Mouse (Mus musculus) limb, embryonic 14.5 days (tissue): ENCODE results near the gene Blzf1. TPM values are rescaled to one million over a fixed set of nuclear protein-coding genes. Genes with fewer than 3 reads are reported as not detected.

Experiments used
- ATAC-seq: fragments of 200-750 bp; cut with Nextera tagmentation; 2 replicates; pipeline ENCODE4 v1.8.0; 2017; ENCODE audit warnings: low read depth, moderate number of reproducible peaks, moderate TSS enrichment; ENCODE audit not compliant: low FRiP score
- DNase-seq: peaks from one replicate; pipeline ENCODE4 v3.0.0-alpha.2; 2015; ENCODE audit warnings: low spot score
- H3K27ac ChIP-seq: fragments of 300-500 bp; sonication (generic); replicated peaks from 2 replicates; pipeline ENCODE4 v1.5.1; 2014; ENCODE audit warnings: low read depth, mild to moderate bottlenecking, low read length, moderate library complexity, mixed read lengths
- H3K27me3 ChIP-seq: fragments of 300-500 bp; sonication (generic); 2 replicates; pipeline ENCODE4 v1.6.1; 2014; ENCODE audit warnings: low read length, mixed read lengths; ENCODE audit not compliant: control insufficient read depth, insufficient read depth
- H3K36me3 ChIP-seq: fragments of 300-500 bp; sonication (generic); 2 replicates; pipeline ENCODE4 v1.6.1; 2014; ENCODE audit warnings: mild to moderate bottlenecking, low read length, moderate library complexity, mixed read lengths; ENCODE audit not compliant: control insufficient read depth, insufficient read depth
- H3K4me1 ChIP-seq: fragments of 300-500 bp; sonication (generic); 2 replicates; pipeline ENCODE4 v1.6.1; 2014; ENCODE audit warnings: antibody characterized with exemption, low read length, mixed read lengths; ENCODE audit not compliant: control insufficient read depth, insufficient read depth
- H3K4me2 ChIP-seq: fragments of 300-500 bp; sonication (generic); replicated peaks from 2 replicates; pipeline ENCODE4 v1.6.1; 2014; ENCODE audit warnings: low read depth, mild to moderate bottlenecking, low read length, moderate library complexity; ENCODE audit not compliant: severe bottlenecking
- H3K4me3 ChIP-seq: fragments of 300-500 bp; sonication (generic); replicated peaks from 2 replicates; pipeline ENCODE4 v1.5.1; 2014; ENCODE audit warnings: low read length
- H3K9ac ChIP-seq: fragments of 300-500 bp; sonication (generic); 2 replicates; pipeline ENCODE4 v1.6.1; 2014; ENCODE audit warnings: mild to moderate bottlenecking, low read depth, low read length, moderate library complexity; ENCODE audit not compliant: severe bottlenecking
- H3K9me3 ChIP-seq: fragments of 300-500 bp; sonication (generic); 2 replicates; pipeline ENCODE4 v1.6.1; 2016; ENCODE audit warnings: low read length; ENCODE audit not compliant: control insufficient read depth
- POLR2A ChIP-seq: fragments of 200-500 bp; IDR thresholded peaks from 2 replicates; pipeline ENCODE4 v1.8.0; 2012; ENCODE audit warnings: inconsistent platforms, mild to moderate bottlenecking, moderate library complexity, borderline replicate concordance; ENCODE audit not compliant: insufficient read depth, insufficient read length; ENCODE audit errors: extremely low read depth
- WGBS: fragments of 180-500 bp; shearing (Covaris S2); extraction: QIAGEN DNeasy Blood & Tissue Kit; methylation state at CpG from one replicate; pipeline ENCODE4 v1.1.7; 2014; 5-methylcytosine and 5-hydroxymethylcytosine counted together
- polyA plus RNA-seq, 2 experiments: library from polyadenylated mRNA; depleted of rRNA in 1 of 2; stranded (reverse) in 1 of 2; unstranded in 1 of 2; fragments of >200 nt; fragmentation: Nextera tagmentation in 1 of 2; extraction: Ambion mirVana in 1 of 2; gene quantifications; 2 replicates each; pipeline versions ENCODE4 v1.2.1 to v1.2.3; 2012 to 2014

Blzf1 gene
- polyA plus RNA-seq, 2 experiments = 18.1 to 30.0 TPM

DNA sequence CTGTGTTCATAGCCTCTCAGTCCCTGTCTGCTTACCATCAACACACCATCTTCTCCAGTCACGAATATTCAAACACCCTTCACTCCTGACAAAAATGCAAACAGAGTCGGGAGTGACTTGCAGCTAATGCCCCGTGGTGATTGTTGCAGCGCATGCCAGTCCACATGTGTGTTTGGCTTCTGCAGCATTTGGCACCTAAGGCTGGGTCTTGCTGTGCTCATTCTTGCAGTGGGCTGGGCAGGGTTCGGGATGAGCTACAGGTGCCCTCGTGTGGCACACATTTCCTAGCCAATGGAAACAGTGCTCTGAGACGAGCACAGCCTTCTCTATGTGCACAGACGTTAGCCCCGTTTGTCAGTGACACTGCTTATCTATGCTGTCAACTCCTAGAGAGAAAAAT is 10.0 kb upstream of the Blzf1 start:
- no peaks in the 10 kb centered on the region for H3K27me3 ChIP-seq
- TF ChIP-seq POLR2A = no peak
- DNase-seq (no peak), ATAC-seq (no peak)
- H3K36me3 ChIP-seq = peaks cover 10% of the 10 kb centered on the region
- H3K4me1 ChIP-seq = 0 out of 2 replicates have a peak, but pooled peaks cover 2% of the 10 kb centered on the region
- H3K27ac ChIP-seq = no peak overlapping the region
- H3K4me2 ChIP-seq = no peak overlapping the region
- no peak overlapping the region for H3K9ac ChIP-seq
- H3K9me3 ChIP-seq = no peaks in the 10 kb centered on the region
- WGBS = 80% methylated on average over 9 of the region's 9 CpGs
- H3K4me3 ChIP-seq = no peak overlapping the region

DNA sequence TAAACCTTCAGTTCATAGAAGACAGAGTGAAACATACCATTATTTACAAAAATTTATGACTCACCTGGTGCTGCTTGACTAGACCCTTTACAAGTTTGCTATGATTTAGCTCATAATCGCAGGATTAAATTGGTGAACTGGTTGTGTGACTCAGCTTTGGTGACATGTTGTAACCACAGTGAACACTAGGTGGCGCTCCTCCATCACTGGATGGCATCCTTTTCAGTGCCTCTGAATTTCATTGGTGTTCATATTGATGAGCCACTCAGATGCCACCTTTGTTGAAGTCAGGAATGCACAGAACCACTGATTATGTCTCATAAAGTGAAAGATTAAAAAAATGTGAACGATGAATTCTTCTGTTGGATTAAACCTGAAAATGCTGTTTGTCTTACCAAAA is 9.4 kb upstream of the Blzf1 start:
- H3K9me3 ChIP-seq = no peaks in the 10 kb centered on the region
- no peak overlapping the region for H3K4me2 ChIP-seq
- H3K9ac ChIP-seq = no peak overlapping the region
- no peak for TF ChIP-seq POLR2A
- H3K27me3 ChIP-seq = no peaks in the 10 kb centered on the region
- 26% methylated on average over 3 of the region's 3 CpGs for WGBS
- DNase-seq (peak; percentile 66), ATAC-seq (no peak)
- peaks cover 10% of the 10 kb centered on the region for H3K36me3 ChIP-seq
- no peak overlapping the region for H3K27ac ChIP-seq
- 0 out of 2 replicates have a peak, but pooled peaks cover 2% of the 10 kb centered on the region for H3K4me1 ChIP-seq
- no peak overlapping the region for H3K4me3 ChIP-seq

DNA sequence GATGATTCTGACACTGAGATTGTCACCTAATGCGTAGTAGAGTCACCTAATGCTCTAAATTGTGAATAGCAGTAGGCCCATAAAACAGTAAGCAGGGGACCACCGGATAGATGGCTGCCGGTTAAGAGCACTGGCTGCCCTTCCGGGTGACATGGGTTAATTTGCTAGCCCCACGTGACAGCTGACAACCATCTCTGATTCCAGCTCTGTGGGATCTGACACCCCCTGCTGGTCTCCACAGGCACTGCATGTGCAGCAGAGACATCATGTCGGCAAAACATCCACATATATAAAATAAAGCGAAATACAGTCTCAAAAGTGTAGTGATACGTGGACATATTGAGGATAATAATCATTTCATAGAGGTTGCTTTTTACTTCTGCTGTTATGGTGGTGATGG is 8.0 kb upstream of the Blzf1 start:
- 68% methylated on average over 8 of the region's 8 CpGs for WGBS
- H3K4me2 ChIP-seq = no peak overlapping the region

DNA sequence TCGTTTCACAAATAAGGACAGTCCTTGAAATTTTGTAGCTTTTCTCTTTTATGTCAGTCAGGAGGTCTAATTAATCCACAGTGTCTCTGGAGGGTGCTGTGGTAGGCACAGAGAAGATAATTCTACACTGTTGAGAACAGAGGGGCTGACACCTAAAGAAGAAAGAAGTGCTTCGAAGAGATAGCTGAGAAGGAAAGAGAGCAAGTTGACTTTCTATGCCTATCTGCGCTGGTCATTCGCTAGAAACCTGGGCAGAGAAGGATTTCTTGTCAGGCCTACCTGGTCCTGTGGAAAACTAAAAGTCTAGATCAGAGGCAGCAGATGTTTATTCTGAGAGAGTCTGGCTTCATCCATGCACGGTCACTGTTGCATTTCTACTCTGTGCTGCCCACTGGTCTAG is 6.8 kb upstream of the Blzf1 start:
- no peak overlapping the region for H3K4me2 ChIP-seq
- no peaks in the 10 kb centered on the region for H3K27me3 ChIP-seq
- H3K4me3 ChIP-seq = no peak overlapping the region
- ATAC-seq (no peak), DNase-seq (no peak)
- peaks cover 10% of the 10 kb centered on the region for H3K36me3 ChIP-seq
- TF ChIP-seq POLR2A = no peak
- WGBS = 88% methylated on average over 5 of the region's 5 CpGs
- H3K27ac ChIP-seq = no peak overlapping the region
- H3K9ac ChIP-seq = no peak overlapping the region
- no peaks in the 10 kb centered on the region for H3K9me3 ChIP-seq
- H3K4me1 ChIP-seq = no peaks in the 10 kb centered on the region

More for the DNA sequence above, 8.0 kb upstream of the Blzf1 start:
- Histone ChIP-seq H3K27ac (no peak overlapping the region), H3K27me3 (no peaks in the 10 kb centered on the region), H3K4me3 (no peak overlapping the region), H3K4me1 (no peaks in the 10 kb centered on the region), H3K9ac (no peak overlapping the region), H3K9me3 (no peaks in the 10 kb centered on the region), H3K36me3 (peaks cover 10% of the 10 kb centered on the region)
- DNase-seq = no peak
- no peak for ATAC-seq
- TF ChIP-seq POLR2A = no peak

DNA sequence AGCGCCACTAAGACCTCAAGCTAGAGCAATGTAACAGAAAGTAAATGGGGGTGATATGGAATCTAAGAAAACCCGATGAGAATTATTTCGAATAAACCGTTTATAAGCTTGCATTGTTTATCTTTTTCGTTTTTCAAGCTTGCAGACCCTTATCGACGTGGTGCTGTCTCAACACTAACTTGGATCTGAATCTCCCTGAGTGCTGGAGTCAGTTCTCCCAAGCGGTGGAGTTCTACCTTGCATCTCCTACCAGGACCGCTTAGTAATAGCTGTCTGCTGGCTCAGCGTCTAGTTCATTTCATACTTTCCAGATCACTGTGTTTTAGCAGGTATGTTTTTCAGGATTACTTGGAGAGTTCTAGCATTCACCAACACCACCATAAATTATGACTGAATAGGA is 633 bp upstream of the Blzf1 start:
- Histone ChIP-seq H3K36me3 (no peaks in the 10 kb centered on the region; the same call in 1 of the 2 replicates), H3K9ac (peak overlapping the region; percentile 60), H3K27ac (peak overlapping the region; percentile 67), H3K4me2 (peak overlapping the region; percentile 78), H3K4me3 (peak overlapping the region; percentile 80), H3K27me3 (no peaks in the 10 kb centered on the region), H3K4me1 (peaks cover 8% of the 10 kb centered on the region; the same call in 1 of the 2 replicates), H3K9me3 (no peaks in the 10 kb centered on the region)
- WGBS = 13% methylated on average over 10 of the region's 10 CpGs
- no peak for TF ChIP-seq POLR2A
- DNase-seq = no peak
- ATAC-seq = no peak

DNA sequence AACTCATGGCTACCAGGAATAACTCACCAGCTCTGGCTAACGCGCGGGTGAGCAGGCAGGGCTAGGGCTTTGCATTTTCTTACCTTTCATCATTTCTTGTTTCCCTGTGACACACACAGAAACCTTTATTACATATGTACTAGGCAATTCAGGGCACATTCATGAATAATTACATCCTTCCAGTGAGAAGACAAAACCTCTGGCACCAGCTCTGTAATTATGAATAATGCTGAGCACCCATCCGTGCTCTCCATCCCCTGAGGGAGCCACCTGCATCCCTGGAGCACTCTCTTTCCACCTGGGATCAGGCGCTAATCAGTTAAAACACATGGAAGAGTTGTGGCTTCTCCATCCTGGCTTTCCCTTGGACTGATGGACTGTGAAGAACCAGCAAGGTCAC is 3.5 kb downstream of the Blzf1 start, which contains the start of gene Nme7:
Gene Nme7, plus strand, starts transcription at position 301 of the 400 bp plus-strand sequence.
- Histone ChIP-seq H3K4me3 (no peak within 1 kb of the TSS), H3K4me1 (peaks cover 8% of the 10 kb centered on the region; the same call in 1 of the 2 replicates), H3K36me3 (peaks cover 33% of the 10 kb centered on the region), H3K27ac (no peak within 1 kb of the TSS), H3K27me3 (no peaks in the 10 kb centered on the region), H3K4me2 (no peak within 1 kb of the TSS), H3K9ac (no peak within 1 kb of the TSS; the same call in 1 of the 2 replicates), H3K9me3 (no peaks in the 10 kb centered on the region)
- DNase-seq (no peak), ATAC-seq (no peak)
- no peak for TF ChIP-seq POLR2A
- WGBS = 89% methylated on average over 5 of the region's 5 CpGs
